Mouse (Mus musculus) heart, adult 2 months (tissue): Measurements from ENCODE around the gene Kcne4.

Experiments
- CTCF ChIP-seq: fragments of 200-600 bp; IDR thresholded peaks from 2 replicates; pipeline ENCODE4 v1.8.1; 2022; ENCODE audit warnings: antibody characterized with exemption, mild to moderate bottlenecking, moderate library complexity
- POLR2A ChIP-seq: fragments of 200-500 bp; IDR thresholded peaks from 2 replicates; pipeline ENCODE4 v1.6.1; 2011; ENCODE audit warnings: mild to moderate bottlenecking, low read depth, low read length, control low read depth; ENCODE audit not compliant: insufficient read depth

DNA sequence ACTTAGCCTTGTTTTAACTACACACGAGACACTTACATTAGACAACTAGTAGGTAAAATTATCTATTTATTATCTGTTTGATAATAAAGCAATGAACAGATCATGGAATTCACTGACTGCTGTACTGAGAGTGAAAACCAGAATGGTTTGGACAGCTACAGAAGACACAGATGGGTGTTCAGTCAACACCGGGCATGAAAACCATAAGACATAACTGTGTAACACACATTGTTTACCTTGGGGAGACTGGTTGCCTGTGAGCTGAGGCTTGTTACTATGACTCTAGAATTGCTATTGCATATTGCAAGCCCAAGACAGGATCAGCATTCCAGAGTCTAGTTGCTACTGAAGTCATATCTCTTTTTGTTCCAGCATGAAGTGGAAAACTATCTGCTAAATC lies 49.9 kb downstream of the Kcne4 start:
- TF ChIP-seq POLR2A (no peak), CTCF (no peak)
